Mouse (Mus musculus): ENCODE results near the gene Sorl1.

GRCm38 (mm10) chr9:42123713-42124576 is at the start of gene Sorl1:
- no peak for TF ChIP-seq GATA1 (IDR thresholded peaks at IDR 0.05; ENCODE audit: low read length)
- TF ChIP-seq TAL1 (IDR thresholded peaks at IDR 0.05; ENCODE audit: low read length) = no peak
